Mouse (Mus musculus): ENCODE results near the gene Chchd6.

DNA sequence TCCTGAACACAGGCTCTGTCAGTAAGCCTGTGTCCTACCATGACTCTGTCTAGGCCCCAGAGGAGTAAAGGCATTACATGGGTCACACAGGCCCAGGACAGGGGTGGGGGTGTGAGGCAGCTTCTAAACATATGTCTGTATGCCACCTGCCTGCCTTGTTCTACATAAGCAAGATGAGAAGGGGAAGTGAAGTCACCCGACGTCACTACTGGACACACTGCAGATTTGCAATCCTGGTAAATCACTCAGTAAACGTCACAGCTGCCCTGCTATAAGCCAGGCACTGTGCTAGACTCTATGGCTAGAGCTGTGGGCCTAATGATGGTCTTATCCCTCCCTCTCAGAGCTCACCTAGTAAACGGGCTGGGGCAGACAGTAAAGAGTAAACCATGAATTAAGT lies 42.5 kb upstream of the Chchd6 start:
- TF ChIP-seq CTCF (IDR thresholded peaks at IDR 0.05; ENCODE audit: insufficient read depth, low read length) (no peak), POLR2A (IDR thresholded peaks at IDR 0.05; ENCODE audit: borderline replicate concordance, extremely low read depth, low read depth, low read length) (no peak)
